Mouse (Mus musculus): ENCODE measurements around the gene BC053393.

- 0 out of 2 replicates have a peak, but pooled peaks have one; percentile 1 for TF ChIP-seq CTCF (IDR thresholded peaks at IDR 0.05; ENCODE audit: borderline replicate concordance, insufficient read depth, low read length)
- no peak for TF ChIP-seq POLR2A (IDR thresholded peaks at IDR 0.05; ENCODE audit: low read depth, low read length)
These were observed 48.6 kb upstream of the BC053393 start for GRCm38 (mm10) chr11:46522719-46523118.

Measured in embryonic fibroblast, embryonic 13.5 days (primary cell).